Mouse (Mus musculus) spleen, adult 2 months (tissue): ENCODE results near the gene Ccdc138.

Experiments used
- CTCF ChIP-seq: fragments of 200-500 bp; IDR thresholded peaks from 2 replicates; pipeline ENCODE4 v1.5.1; 2011; ENCODE audit warnings: mild to moderate bottlenecking, inconsistent platforms; ENCODE audit not compliant: insufficient read depth, insufficient read length, insufficient replicate concordance; ENCODE audit errors: extremely low read depth
- POLR2A ChIP-seq: fragments of 200-500 bp; IDR thresholded peaks from 2 replicates; pipeline ENCODE4 v1.6.1; 2011; ENCODE audit warnings: low read depth, low read length, inconsistent platforms

- TF ChIP-seq CTCF: no peak
- TF ChIP-seq POLR2A: no peak
These were observed 111.1 kb downstream of the Ccdc138 start for GRCm38 (mm10) chr10:58608858-58609257.
